Mouse (Mus musculus) E14TG2a.4 (cell line): ENCODE data around the gene Sema3g.

ENCODE experiments used
- CTCF ChIP-seq: conservative IDR thresholded peaks from 2 replicates; pipeline ENCODE4 v1.5.1; 2014; ENCODE audit warnings: low read length
- NANOG ChIP-seq: IDR thresholded peaks from 2 replicates; pipeline ENCODE4 v1.6.1; 2014; ENCODE audit warnings: borderline replicate concordance, low read length, mixed read lengths

- TF ChIP-seq CTCF (no peak), NANOG (no peak)
Measured at GRCm38 (mm10) chr14:31171386-31171785, 46.3 kb upstream of the Sema3g start.
